9 mouse cellular contexts compared by ENCODE assay signal in genomic region chr14:20165413-20165812, GRCm38 (mm10). TPM values are rescaled to one million over a fixed set of nuclear protein-coding genes. Genes with fewer than 3 reads are reported as not detected.
DNase-seq lines count a peak whose midpoint lies in the region; ATAC-seq lines count a peak whose summit lies in the region.
"Had no signal": no experiment of that assay in that cellular context is flagged by ENCODE, and none has a peak within 500 bp of the region (broad histone marks: within the 10 kb centered on the region; RNA-seq: fewer than 3 reads in every experiment).

No protein-coding gene starts in this region.

- H3K4me1 ChIP-seq in stomach, embryonic 16.5 days (ENCODE audit: control insufficient read depth, insufficient read depth, low read length) = peaks cover 25% of the 10 kb centered on the region

- no peak overlapping the region for H3K4me2 ChIP-seq in stomach, embryonic 16.5 days (ENCODE audit: low read depth, low read length)
- H3K4me2 ChIP-seq: embryonic facial prominence, embryonic 15.5 days had no signal

- no peaks in the 10 kb centered on the region for H3K27me3 ChIP-seq in stomach, embryonic 16.5 days (ENCODE audit: control insufficient read depth, insufficient read depth, low read length)
- H3K27me3 ChIP-seq: embryonic facial prominence, embryonic 15.5 days had no signal

- ATAC-seq in stomach, embryonic 16.5 days (ENCODE audit: insufficient read depth, low FRiP score) = peak; percentile 26; the same call in 1 of the 2 replicates
- ATAC-seq in cerebellum, adult (ENCODE audit: insufficient number of reproducible peaks, low FRiP score, low TSS enrichment) = no peak

- no peak overlapping the region for H3K27ac ChIP-seq in stomach, embryonic 16.5 days (ENCODE audit: low read length)
- H3K27ac ChIP-seq: embryonic facial prominence, embryonic 15.5 days had no signal

- no peak overlapping the region for H3K4me3 ChIP-seq in stomach, embryonic 16.5 days (replicated peaks; ENCODE audit: low read length)
- H3K4me3 ChIP-seq: embryonic facial prominence, embryonic 15.5 days had no signal

- WGBS in stomach, embryonic 16.5 days = 35% methylated on average over 1 of the region's 1 CpGs

- no peaks in the 10 kb centered on the region for H3K9me3 ChIP-seq in stomach, embryonic 16.5 days (replicated peaks; ENCODE audit: control insufficient read depth, low read length)
- H3K9me3 ChIP-seq: embryonic facial prominence, embryonic 15.5 days had no signal

- peak; percentile 55 for DNase-seq in ovary, adult 18-20 months (ENCODE audit: low spot score)
- no peak for DNase-seq in ovary, postnatal 14 days (ENCODE audit: low spot score)
- DNase-seq in heart, postnatal 36 days = peak; percentile 11 to 17
- DNase-seq in kidney, postnatal 4 days = peak; percentile 59 to 78
- no peak for DNase-seq in cerebellum, adult 9-10 months
- DNase-seq: thymus, adult 18-20 months had no signal

- no peak overlapping the region for H3K9ac ChIP-seq in stomach, embryonic 16.5 days (ENCODE audit: low read length)
- H3K9ac ChIP-seq: embryonic facial prominence, embryonic 15.5 days had no signal

- no peaks in the 10 kb centered on the region for H3K36me3 ChIP-seq in stomach, embryonic 16.5 days (ENCODE audit: control insufficient read depth, insufficient read depth, low read length)
- H3K36me3 ChIP-seq: embryonic facial prominence, embryonic 15.5 days had no signal

- intact Hi-C loops in heart, postnatal 36 days (cut with DNase I) = no loop called here

RNA-seq across cellular contexts. Expression of gene Kcnk5, which starts 16.2 kb away (rescaled TPM):
- under 1 TPM; 0.54 to 0.75 TPM for total RNA-seq in heart, postnatal 36 days (2021)
- 8.7 and 9.5 TPM in 2 replicates for polyA plus RNA-seq in stomach, embryonic 16.5 days (2015; fragmentation: Nextera tagmentation; extraction: Ambion mirVana)

RNA-seq across cellular contexts. Expression of gene Saysd1, which starts 27.1 kb away (rescaled TPM):
- 1 to 10 TPM; 2.7 to 3.2 TPM for total RNA-seq in heart, postnatal 36 days (2021)
- polyA plus RNA-seq in stomach, embryonic 16.5 days (2015; fragmentation: Nextera tagmentation; extraction: Ambion mirVana) = 12.9 and 13.5 TPM in 2 replicates

Comparison
In these comparisons a context has a peak if more than half of its experiments do, and no peak if none do; other contexts are left out.
1. DNase-seq: peak in ovary, adult 18-20 months (single experiment), heart, postnatal 36 days (2 of 2) and kidney, postnatal 4 days (2 of 2); none in ovary, postnatal 14 days (single experiment) and cerebellum, adult 9-10 months (single experiment).